ENCODE assay signal across 8 mouse cellular contexts in the genomic region with DNA sequence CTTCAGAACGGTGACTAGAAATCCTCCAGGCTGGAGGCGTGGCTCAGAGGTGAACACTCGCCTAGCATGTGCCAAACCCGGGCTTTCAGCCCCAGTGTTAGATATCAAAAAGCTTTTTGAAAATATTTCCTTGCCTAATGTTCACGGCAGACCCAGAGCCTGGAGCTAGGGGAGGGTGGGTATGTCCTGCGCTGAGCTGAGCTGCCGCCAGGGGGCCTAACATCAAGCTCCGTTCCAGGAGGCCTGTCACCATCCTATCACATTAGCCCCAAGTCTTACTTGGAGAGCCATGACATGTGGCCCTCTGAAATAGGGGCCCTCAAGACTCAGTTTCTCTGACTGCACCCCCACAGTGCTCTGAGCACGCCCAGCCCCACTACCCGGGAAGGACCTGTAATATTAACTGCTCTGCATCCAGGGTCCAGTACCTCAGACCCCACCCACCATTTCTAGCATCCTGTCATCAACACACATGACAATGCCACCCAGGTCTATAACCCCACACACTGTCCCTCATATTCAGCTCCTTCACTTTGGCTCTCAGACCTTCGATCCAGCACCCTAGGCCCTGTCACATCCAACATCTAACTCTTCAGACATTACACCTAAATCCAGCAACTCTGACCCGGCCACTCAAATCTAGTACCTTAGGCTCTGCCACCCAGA. TPM values are rescaled to one million over a fixed set of nuclear protein-coding genes. Genes with fewer than 3 reads are reported as not detected.
A peak's percentile ranks its signal among the peaks of the same experiment; 100 is the strongest.
DNase-seq lines count a peak whose midpoint lies in the region; ATAC-seq and TF ChIP-seq lines count a peak whose summit lies in the region.

No protein-coding gene starts in this region.

- TF ChIP-seq CTCF in lung, adult 2 months (IDR thresholded peaks at IDR 0.05; ENCODE audit: insufficient read depth, low read length) = peak; percentile 83

- H3K4me3 ChIP-seq in forebrain, embryonic 12.5 days (replicated peaks) = peak overlapping the region; percentile 82
- H3K4me3 ChIP-seq in lung, adult 2 months (replicated peaks; ENCODE audit: extremely low read depth, low read depth, low read length) = peak overlapping the region; percentile 94
- H3K4me3 ChIP-seq in neural tube, embryonic 15.5 days (replicated peaks) = peak overlapping the region; percentile 71

- 7% methylated on average over 12 of the region's 12 CpGs for WGBS in forebrain, embryonic 12.5 days
- WGBS in lung, adult 2 months = 4% methylated on average over 12 of the region's 12 CpGs
- 5% methylated on average over 12 of the region's 12 CpGs for WGBS in neural tube, embryonic 15.5 days

- H3K9ac ChIP-seq in forebrain, embryonic 12.5 days = peak overlapping the region; percentile 85
- H3K9ac ChIP-seq in neural tube, embryonic 15.5 days (replicated peaks) = peak overlapping the region; percentile 86

- peak; percentile 54; the same call in 1 of the 2 replicates for ATAC-seq in cerebellum, adult (ENCODE audit: insufficient number of reproducible peaks, low FRiP score, low TSS enrichment)
- ATAC-seq in forebrain, embryonic 12.5 days (ENCODE audit: low FRiP score) = peak; percentile 79
- peak; percentile 65; the same call in 1 of the 2 replicates for ATAC-seq in neural tube, embryonic 15.5 days (ENCODE audit: low FRiP score)

- DNase-seq in MN1 (ENCODE audit: low spot score) = peak; percentile 86
- DNase-seq in heart, postnatal 14 days = peak; percentile 81 to 88
- DNase-seq in layer of hippocampus, adult 18-20 months (ENCODE audit: low spot score in 2 of 2) = peak; percentile 64 to 82
- peak; percentile 71 for DNase-seq in lung, adult 2 months
- DNase-seq in thymus, postnatal 10 days (ENCODE audit: low spot score in 2 of 2) = peak; percentile 71 to 85

- peaks cover 15% of the 10 kb centered on the region for H3K4me1 ChIP-seq in forebrain, embryonic 12.5 days
- H3K4me1 ChIP-seq in lung, adult 2 months (ENCODE audit: control insufficient read depth, insufficient read depth, low read length) = peaks cover 7% of the 10 kb centered on the region
- peaks cover 32% of the 10 kb centered on the region for H3K4me1 ChIP-seq in neural tube, embryonic 15.5 days

- intact Hi-C loops in heart, postnatal 14 days (cut with DNase I) = no loop called here

- H3K9me3 ChIP-seq in forebrain, embryonic 12.5 days = no peaks in the 10 kb centered on the region
- H3K9me3 ChIP-seq in neural tube, embryonic 15.5 days (replicated peaks) = no peaks in the 10 kb centered on the region

- H3K27ac ChIP-seq in forebrain, embryonic 12.5 days = peak overlapping the region; percentile 78; the same call in 1 of the 2 replicates
- no peak overlapping the region for H3K27ac ChIP-seq in neural tube, embryonic 15.5 days (replicated peaks)

- peak overlapping the region; percentile 96 for H3K4me2 ChIP-seq in forebrain, embryonic 12.5 days
- peak overlapping the region; percentile 97 for H3K4me2 ChIP-seq in neural tube, embryonic 15.5 days

- peaks cover 32% of the 10 kb centered on the region for H3K36me3 ChIP-seq in forebrain, embryonic 12.5 days (replicated peaks)
- peaks cover 31% of the 10 kb centered on the region for H3K36me3 ChIP-seq in neural tube, embryonic 15.5 days

- H3K27me3 ChIP-seq in forebrain, embryonic 12.5 days = peaks cover 15% of the 10 kb centered on the region; the same call in 1 of the 2 replicates
- H3K27me3 ChIP-seq in neural tube, embryonic 15.5 days (replicated peaks) = no peaks in the 10 kb centered on the region

- no peak for TF ChIP-seq POLR2A in lung, adult 2 months (IDR thresholded peaks at IDR 0.05; ENCODE audit: borderline replicate concordance, extremely low read depth, low read depth, low read length)

RNA-seq across cellular contexts. Expression of gene Cox19, which starts 7.1 kb away (rescaled TPM):
- 105 and 117 TPM in 2 replicates for polyA plus RNA-seq in forebrain, embryonic 12.5 days (2016; fragmentation: Nextera tagmentation; extraction: Ambion mirVana)
- 10 to 100 TPM; 78.6 to 85.9 TPM for total RNA-seq in heart, postnatal 14 days (2021)
- total RNA-seq in layer of hippocampus, adult 18-20 months (2021) = 10 to 100 TPM; 65.3 to 71.1 TPM
- 51.7 and 61.9 TPM in 2 replicates for polyA plus RNA-seq in lung, adult 2 months (2012; rRNA removed)
- polyA plus RNA-seq in neural tube, embryonic 15.5 days (2015; fragmentation: Nextera tagmentation; extraction: Ambion mirVana) = 105 and 107 TPM in 2 replicates

RNA-seq across cellular contexts. Expression of gene Cyp2w1, which starts 8.3 kb away (rescaled TPM):
- 0.17 and 0.24 TPM in 2 replicates for polyA plus RNA-seq in forebrain, embryonic 12.5 days (2016; fragmentation: Nextera tagmentation; extraction: Ambion mirVana)
- total RNA-seq in heart, postnatal 14 days (2021) = not detected
- total RNA-seq in layer of hippocampus, adult 18-20 months (2021) = not detected
- 0.33 TPM in 1 of 2 replicates, not detected in the other for polyA plus RNA-seq in lung, adult 2 months (2012; rRNA removed)
- 2.1 TPM in 1 of 2 replicates, not detected in the other for polyA plus RNA-seq in neural tube, embryonic 15.5 days (2015; fragmentation: Nextera tagmentation; extraction: Ambion mirVana)

RNA-seq across cellular contexts. Expression of gene Adap1, which starts 18.7 kb away (rescaled TPM):
- 2.3 and 3.3 TPM in 2 replicates for polyA plus RNA-seq in forebrain, embryonic 12.5 days (2016; fragmentation: Nextera tagmentation; extraction: Ambion mirVana)
- total RNA-seq in heart, postnatal 14 days (2021) = 1 to 10 TPM; 1.5 to 1.6 TPM
- 100 to 1,000 TPM; 164 to 166 TPM for total RNA-seq in layer of hippocampus, adult 18-20 months (2021)
- polyA plus RNA-seq in lung, adult 2 months (2012; rRNA removed) = 12.1 and 13.8 TPM in 2 replicates
- 86.2 and 132 TPM in 2 replicates for polyA plus RNA-seq in neural tube, embryonic 15.5 days (2015; fragmentation: Nextera tagmentation; extraction: Ambion mirVana)

RNA-seq across cellular contexts. Expression of gene Gpr146, which starts 33.3 kb away (rescaled TPM):
- 1.2 and 1.4 TPM in 2 replicates for polyA plus RNA-seq in forebrain, embryonic 12.5 days (2016; fragmentation: Nextera tagmentation; extraction: Ambion mirVana)
- total RNA-seq in heart, postnatal 14 days (2021) = 10 to 100 TPM; 41.8 to 46.5 TPM
- total RNA-seq in layer of hippocampus, adult 18-20 months (2021) = 10 to 100 TPM; 10.8 to 12.2 TPM
- polyA plus RNA-seq in lung, adult 2 months (2012; rRNA removed) = 75.7 and 93.4 TPM in 2 replicates
- polyA plus RNA-seq in neural tube, embryonic 15.5 days (2015; fragmentation: Nextera tagmentation; extraction: Ambion mirVana) = 2.6 and 3.0 TPM in 2 replicates
